Mouse (Mus musculus) ovary, adult 18-20 months (tissue): Measurements from ENCODE around the gene Pde4dip.

Experiments used
- DNase-seq: peaks from one replicate; pipeline ENCODE4 v3.0.0; 2022; ENCODE audit warnings: low spot score, mixed read lengths

The Pde4dip gene

GRCm38 (mm10) chr3:97900516-97901490, 12.3 kb upstream of the Pde4dip start, which contains the start of gene Sec22b:
Gene Sec22b (plus strand): TSS chr3:97901190.
- DNase-seq: peak; percentile 78

GRCm38 (mm10) chr3:97898381-97898780, 9.9 kb upstream of the Pde4dip start:
- DNase-seq: no peak

- no peak for DNase-seq
These were observed 6.2 kb upstream of the Pde4dip start for GRCm38 (mm10) chr3:97894695-97895094.

- DNase-seq: no peak
These were observed 1.7 kb upstream of the Pde4dip start for GRCm38 (mm10) chr3:97890205-97890604.

- DNase-seq: no peak
These were observed 731 bp downstream of the Pde4dip start for GRCm38 (mm10) chr3:97887785-97888167.

- DNase-seq: no peak
These were observed 6.9 kb downstream of the Pde4dip start for GRCm38 (mm10) chr3:97881576-97881975.

- DNase-seq: peak; percentile 15
These were observed 9.3 kb downstream of the Pde4dip start for GRCm38 (mm10) chr3:97879222-97879621.

GRCm38 (mm10) chr3:97876259-97876658, 12.2 kb downstream of the Pde4dip start:
- DNase-seq: no peak

GRCm38 (mm10) chr3:97874777-97875176, 13.7 kb downstream of the Pde4dip start:
- no peak for DNase-seq

- no peak for DNase-seq
These were observed 18.8 kb downstream of the Pde4dip start for GRCm38 (mm10) chr3:97869730-97870129.

- no peak for DNase-seq
These were observed 19.8 kb downstream of the Pde4dip start for GRCm38 (mm10) chr3:97868733-97869132.

- peak; percentile 19 for DNase-seq
These were observed 20.4 kb downstream of the Pde4dip start for GRCm38 (mm10) chr3:97868024-97868689.

GRCm38 (mm10) chr3:97867221-97868023, 21.1 kb downstream of the Pde4dip start:
- no peak for DNase-seq

GRCm38 (mm10) chr3:97866696-97867095, 21.8 kb downstream of the Pde4dip start:
- DNase-seq: no peak

GRCm38 (mm10) chr3:97860820-97861451, 27.6 kb downstream of the Pde4dip start:
- DNase-seq: no peak

- no peak for DNase-seq
These were observed 29.1 kb downstream of the Pde4dip start for GRCm38 (mm10) chr3:97859400-97859799.

- no peak for DNase-seq
These were observed 33.7 kb downstream of the Pde4dip start for GRCm38 (mm10) chr3:97854575-97855384.

GRCm38 (mm10) chr3:97851803-97852202, 36.7 kb downstream of the Pde4dip start:
- no peak for DNase-seq

- DNase-seq: no peak
These were observed 40.9 kb downstream of the Pde4dip start for GRCm38 (mm10) chr3:97847626-97848025.

GRCm38 (mm10) chr3:97846448-97846847, 42.1 kb downstream of the Pde4dip start:
- DNase-seq: no peak

- DNase-seq: no peak
These were observed 43.7 kb downstream of the Pde4dip start for GRCm38 (mm10) chr3:97844821-97845201.
